Mouse (Mus musculus): ENCODE data around the gene Wipf2. TPM values are rescaled to one million over a fixed set of nuclear protein-coding genes. Genes with fewer than 3 reads are reported as not detected.

The Wipf2 gene
- total and polyA plus RNA-seq, 3 experiments: 2.9 to 7.1 TPM; not detected in 1

DNA sequence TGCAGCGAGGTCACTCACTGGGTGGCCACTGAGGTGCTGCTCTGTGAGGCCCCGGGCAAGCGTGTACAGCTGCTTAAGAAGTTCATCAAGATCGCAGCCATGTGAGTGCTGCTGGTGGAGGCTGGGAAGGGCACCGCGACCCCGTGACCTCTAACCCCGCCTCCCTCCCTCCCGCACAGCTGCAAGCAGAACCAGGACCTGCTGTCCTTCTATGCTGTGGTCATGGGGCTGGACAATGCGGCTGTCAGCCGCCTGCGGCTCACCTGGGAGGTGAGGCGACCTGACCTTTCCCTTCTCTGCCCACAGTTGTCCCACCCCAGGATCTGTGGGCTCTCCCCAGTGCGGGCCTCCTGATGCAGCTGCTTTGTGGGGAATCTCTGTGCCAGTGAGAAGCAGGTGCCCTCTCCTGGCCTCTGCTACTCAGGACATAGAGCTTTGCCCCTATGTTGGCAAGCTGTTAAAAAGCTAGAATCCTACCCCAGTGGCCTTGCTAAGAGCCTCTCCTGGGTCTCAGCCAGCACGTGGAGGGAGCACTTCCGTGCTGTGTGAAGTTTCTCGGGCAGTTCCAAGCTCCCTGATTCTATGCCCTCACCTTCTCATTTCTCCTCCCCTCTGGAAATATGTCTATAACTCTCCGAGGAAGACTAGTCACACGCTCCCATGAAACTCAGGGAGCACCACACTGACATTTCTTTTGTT lies 14.1 kb upstream of the Wipf2 start:
- Histone ChIP-seq H3K27ac (ENCODE audit: control insufficient read depth, low read depth, low read length) (no peak overlapping the region), H3K27me3 (ENCODE audit: control insufficient read depth in 1 of 2, insufficient read depth in 2 of 2, low read length in 2 of 2) (no peaks in the 10 kb centered on the region)

DNA sequence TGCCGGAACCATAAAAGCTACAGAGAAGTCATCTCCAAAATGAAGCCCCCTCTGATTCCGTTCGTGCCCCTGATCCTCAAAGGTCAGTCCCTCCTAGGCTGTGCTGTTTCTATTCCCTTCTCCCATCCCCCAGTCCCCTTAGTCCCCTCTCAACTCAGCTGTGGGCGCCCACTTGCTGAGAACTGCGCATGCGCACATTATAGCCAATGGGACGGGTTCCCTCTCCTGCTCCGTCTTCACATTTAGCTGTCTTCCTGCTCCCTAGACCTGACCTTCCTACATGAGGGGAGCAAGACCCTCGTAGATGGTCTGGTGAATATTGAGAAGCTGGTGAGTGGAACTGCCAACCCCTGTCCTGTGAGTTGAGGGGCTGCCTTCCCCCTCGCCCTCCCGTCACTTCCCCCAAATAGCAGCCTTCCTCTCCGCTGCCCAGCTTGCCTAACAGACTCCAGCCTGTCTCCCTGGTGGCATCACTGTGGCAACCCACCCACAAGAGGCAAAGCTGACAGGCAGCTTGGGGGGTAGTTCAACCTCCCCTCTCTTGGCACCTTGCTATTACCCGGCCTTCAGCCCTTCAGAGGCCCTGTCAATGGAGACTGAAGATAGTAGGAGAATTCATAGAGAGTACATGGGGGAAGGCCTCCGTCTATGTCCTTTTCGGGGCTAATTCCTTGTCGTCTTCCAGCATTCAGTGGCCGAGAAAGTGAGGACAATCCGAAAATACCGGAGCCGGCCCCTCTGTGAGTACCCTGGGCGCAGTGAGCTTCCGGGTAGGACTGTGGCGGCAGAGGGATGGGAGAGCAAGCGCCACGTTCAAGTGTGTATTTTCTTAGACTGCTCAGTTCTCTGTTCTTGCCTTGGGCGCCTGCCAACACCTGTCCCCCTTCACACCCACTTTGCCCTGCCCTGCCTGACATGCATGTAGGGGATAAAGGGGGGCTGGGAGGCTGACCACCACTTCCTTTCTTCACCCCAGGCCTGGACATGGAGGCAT lies 13.0 kb upstream of the Wipf2 start:
- no peaks in the 10 kb centered on the region for H3K9me3 ChIP-seq (replicated peaks; ENCODE audit: insufficient read depth, low read length)
- no peak for TF ChIP-seq CTCF (IDR thresholded peaks at IDR 0.05 in 2 of 3, conservative IDR thresholded peaks at IDR 0.05 in 1 of 3; ENCODE audit: control insufficient read depth in 1 of 3, insufficient read depth in 1 of 3, low read depth in 2 of 3, low read length in 3 of 3, poor library complexity in 1 of 3, severe bottlenecking in 1 of 3)
- no peak for TF ChIP-seq JUND (IDR thresholded peaks at IDR 0.05; ENCODE audit: low read depth, low read length)
- no peak for TF ChIP-seq SIN3A (IDR thresholded peaks at IDR 0.05; ENCODE audit: low read length)
- no peak for TF ChIP-seq POLR2AphosphoS5 (IDR thresholded peaks at IDR 0.05; ENCODE audit: borderline replicate concordance, low read depth, low read length)
- TF ChIP-seq MEF2A (IDR thresholded peaks at IDR 0.05; ENCODE audit: extremely low read depth, insufficient replicate concordance, low read depth, low read length, poor library complexity, severe bottlenecking): no peak
- DNase-seq (ENCODE audit: low read depth, low spot score): no peak
- no peaks in the 10 kb centered on the region for H3K36me3 ChIP-seq (ENCODE audit: control insufficient read depth in 1 of 2, insufficient read depth in 2 of 2, low read length in 2 of 2)
- no peak overlapping the region for H3K9ac ChIP-seq (ENCODE audit: control insufficient read depth, low read depth, low read length, poor library complexity, severe bottlenecking)
- H3K4me1 ChIP-seq (ENCODE audit: control insufficient read depth in 1 of 2, insufficient read depth in 2 of 2, low read length in 2 of 2): no peaks in the 10 kb centered on the region
- no peak overlapping the region for H3K4me3 ChIP-seq (ENCODE audit: control insufficient read depth in 1 of 2, insufficient read depth in 1 of 2, low read depth in 2 of 2, low read length in 2 of 2)
- H3K79me2 ChIP-seq (ENCODE audit: control insufficient read depth, insufficient read depth, low read length, poor library complexity): no peaks in the 10 kb centered on the region
- no peaks in the 10 kb centered on the region for H3K27me3 ChIP-seq (ENCODE audit: control insufficient read depth in 1 of 2, insufficient read depth in 2 of 2, low read length in 2 of 2)
- no peak overlapping the region for H3K27ac ChIP-seq (ENCODE audit: control insufficient read depth, low read depth, low read length)

More for the DNA sequence above, 14.1 kb upstream of the Wipf2 start:
- Histone ChIP-seq H3K79me2 (ENCODE audit: control insufficient read depth, insufficient read depth, low read length, poor library complexity) (no peaks in the 10 kb centered on the region), H3K4me3 (ENCODE audit: control insufficient read depth in 1 of 2, insufficient read depth in 1 of 2, low read depth in 2 of 2, low read length in 2 of 2) (no peak overlapping the region), H3K9me3 (replicated peaks; ENCODE audit: insufficient read depth, low read length) (no peaks in the 10 kb centered on the region), H3K36me3 (ENCODE audit: control insufficient read depth in 1 of 2, insufficient read depth in 2 of 2, low read length in 2 of 2) (no peaks in the 10 kb centered on the region), H3K4me1 (ENCODE audit: control insufficient read depth in 1 of 2, insufficient read depth in 2 of 2, low read length in 2 of 2) (no peaks in the 10 kb centered on the region), H3K9ac (ENCODE audit: control insufficient read depth, low read depth, low read length, poor library complexity, severe bottlenecking) (no peak overlapping the region)
- DNase-seq (ENCODE audit: low read depth, low spot score): no peak
- TF ChIP-seq EP300 (IDR thresholded peaks at IDR 0.05; ENCODE audit: low read depth in 1 of 2, low read length in 2 of 2) (no peak), TCF12 (IDR thresholded peaks at IDR 0.05; ENCODE audit: low read depth, low read length) (no peak)

DNA sequence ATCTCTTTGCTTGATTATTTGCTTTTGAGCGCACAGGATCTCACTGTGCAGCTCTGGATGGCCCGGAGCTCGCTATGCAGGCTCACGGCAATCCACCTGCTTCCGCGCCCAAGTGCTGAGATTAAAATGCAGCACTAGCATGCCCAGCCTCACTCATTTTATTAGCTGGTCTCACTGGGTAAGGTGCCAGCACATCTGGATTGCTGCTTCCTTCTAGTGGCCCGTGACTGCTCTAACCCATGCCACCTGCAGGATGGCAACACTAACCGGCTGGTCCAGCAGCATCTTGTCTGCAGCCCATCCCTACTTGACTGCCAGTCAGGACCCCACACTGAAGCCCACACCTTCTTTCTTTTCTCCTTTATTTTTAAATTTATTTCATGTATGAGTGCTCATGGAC lies 9.3 kb upstream of the Wipf2 start:
- no peak for DNase-seq (ENCODE audit: low read depth, low spot score)
- Histone ChIP-seq H3K27me3 (ENCODE audit: control insufficient read depth in 1 of 2, insufficient read depth in 2 of 2, low read length in 2 of 2) (no peaks in the 10 kb centered on the region), H3K9ac (ENCODE audit: control insufficient read depth, low read depth, low read length, poor library complexity, severe bottlenecking) (no peak overlapping the region), H3K4me3 (ENCODE audit: control insufficient read depth in 1 of 2, insufficient read depth in 1 of 2, low read depth in 2 of 2, low read length in 2 of 2) (no peak overlapping the region), H3K36me3 (ENCODE audit: control insufficient read depth in 1 of 2, insufficient read depth in 2 of 2, low read length in 2 of 2) (no peaks in the 10 kb centered on the region; a peak in 1 of 4 replicates), H3K79me2 (ENCODE audit: control insufficient read depth, insufficient read depth, low read length, poor library complexity) (peaks cover 2% of the 10 kb centered on the region; the same call in 1 of the 2 replicates), H3K4me1 (ENCODE audit: control insufficient read depth in 1 of 2, insufficient read depth in 2 of 2, low read length in 2 of 2) (peaks cover 2 to 5% of the 10 kb centered on the region in 2 experiments; a peak in 2 of 4 replicates), H3K27ac (ENCODE audit: control insufficient read depth, low read depth, low read length) (no peak overlapping the region), H3K9me3 (replicated peaks; ENCODE audit: insufficient read depth, low read length) (no peaks in the 10 kb centered on the region)
- TF ChIP-seq TAL1 (IDR thresholded peaks at IDR 0.05; ENCODE audit: low read length) (no peak), TCF12 (IDR thresholded peaks at IDR 0.05; ENCODE audit: low read depth, low read length) (no peak), RCOR1 (IDR thresholded peaks at IDR 0.05; ENCODE audit: low read depth, low read length) (no peak), POLR2AphosphoS5 (IDR thresholded peaks at IDR 0.05; ENCODE audit: borderline replicate concordance, low read depth, low read length) (no peak), MAFK (IDR thresholded peaks at IDR 0.05; ENCODE audit: borderline replicate concordance, low read depth, low read length) (no peak), KAT2A (conservative IDR thresholded peaks at IDR 0.05; ENCODE audit: low read depth, low read length) (no peak), GATA1 (IDR thresholded peaks at IDR 0.05; ENCODE audit: low read depth, low read length) (no peak), MYC (IDR thresholded peaks at IDR 0.05; ENCODE audit: low read depth, low read length) (no peak), NELFE (IDR thresholded peaks at IDR 0.05; ENCODE audit: low read depth, low read length) (no peak), USF2 (IDR thresholded peaks at IDR 0.05; ENCODE audit: borderline replicate concordance in 1 of 2, insufficient read depth in 1 of 2, low read depth in 1 of 2, low read length in 2 of 2) (no peak), CHD2 (IDR thresholded peaks at IDR 0.05; ENCODE audit: low read length) (no peak), MEF2A (IDR thresholded peaks at IDR 0.05; ENCODE audit: extremely low read depth, insufficient replicate concordance, low read depth, low read length, poor library complexity, severe bottlenecking) (no peak), ZC3H11A (IDR thresholded peaks at IDR 0.05; ENCODE audit: low read depth, low read length) (no peak), JUND (IDR thresholded peaks at IDR 0.05; ENCODE audit: low read depth, low read length) (no peak), CHD1 (IDR thresholded peaks at IDR 0.05; ENCODE audit: low read depth, low read length) (no peak), CTCF (IDR thresholded peaks at IDR 0.05 in 2 of 3, conservative IDR thresholded peaks at IDR 0.05 in 1 of 3; ENCODE audit: control insufficient read depth in 1 of 3, insufficient read depth in 1 of 3, low read depth in 2 of 3, low read length in 3 of 3, poor library complexity in 1 of 3, severe bottlenecking in 1 of 3) (no peak), ELF1 (IDR thresholded peaks at IDR 0.05; ENCODE audit: low read depth, low read length) (no peak)

Measured in MEL (cell line).